Mouse (Mus musculus) forebrain, embryonic 11.5 days (tissue): ENCODE results near the gene Cobll1. TPM values are rescaled to one million over a fixed set of nuclear protein-coding genes. Genes with fewer than 3 reads are reported as not detected.

ENCODE experiments used
- ATAC-seq: fragments of 200-750 bp; cut with Nextera tagmentation; replicated peaks from 2 replicates; pipeline ENCODE4 v1.8.0; 2017; ENCODE audit warnings: moderate TSS enrichment; ENCODE audit not compliant: low FRiP score
- DNase-seq: peaks from one replicate; pipeline ENCODE4 v3.0.0-alpha.2; 2017; ENCODE audit warnings: low spot score
- H3K27ac ChIP-seq: fragments of 300-500 bp; sonication (generic); 2 replicates; pipeline ENCODE4 v1.5.1; 2014; ENCODE audit warnings: low read depth, low read length
- H3K27me3 ChIP-seq: fragments of 300-500 bp; sonication (generic); 2 replicates; pipeline ENCODE4 v1.6.1; 2014; ENCODE audit warnings: mild to moderate bottlenecking, low read length, mixed read lengths; ENCODE audit not compliant: control insufficient read depth, insufficient read depth
- H3K36me3 ChIP-seq: fragments of 300-500 bp; sonication (generic); 2 replicates; pipeline ENCODE4 v1.6.1; 2014; ENCODE audit warnings: mild to moderate bottlenecking, low read length, moderate library complexity, mixed read lengths; ENCODE audit not compliant: control insufficient read depth, insufficient read depth
- H3K4me1 ChIP-seq: fragments of 300-500 bp; sonication (generic); replicated peaks from 2 replicates; pipeline ENCODE4 v1.6.1; 2014; ENCODE audit warnings: low read length, mixed read lengths; ENCODE audit not compliant: control insufficient read depth, insufficient read depth
- H3K4me2 ChIP-seq: fragments of 300-500 bp; sonication (generic); 2 replicates; pipeline ENCODE4 v1.6.1; 2014; ENCODE audit warnings: low read depth, mild to moderate bottlenecking, low read length, moderate library complexity, mixed read lengths; ENCODE audit not compliant: severe bottlenecking
- H3K4me3 ChIP-seq: fragments of 300-500 bp; sonication (generic); 2 replicates; pipeline ENCODE4 v1.5.1; 2014; ENCODE audit warnings: low read depth, low read length
- H3K9ac ChIP-seq: fragments of 300-500 bp; sonication (generic); 2 replicates; pipeline ENCODE4 v1.6.1; 2014; ENCODE audit warnings: low read length
- H3K9me3 ChIP-seq: fragments of 300-500 bp; sonication (generic); 2 replicates; pipeline ENCODE4 v1.6.1; 2016; ENCODE audit warnings: low read length, mixed read lengths; ENCODE audit not compliant: control insufficient read depth
- WGBS: fragments of 180-500 bp; shearing (Covaris S2); extraction: QIAGEN DNeasy Blood & Tissue Kit; methylation state at CpG from one replicate; pipeline ENCODE4 v1.1.7; 2014; 5-methylcytosine and 5-hydroxymethylcytosine counted together
- polyA plus RNA-seq: library from polyadenylated mRNA; unstranded; fragments of >200 nt; fragmentation: Nextera tagmentation; extraction: Ambion mirVana; gene quantifications from 2 replicates; pipeline ENCODE4 v1.2.1, GENCODE M21; 2014

Gene Cobll1
- polyA plus RNA-seq, 1 experiment from 2014 or later = 4.8 TPM

- DNase-seq = no peak
- whole genome bisulfite sequencing = 90% methylated on average over 1 of the region's 1 CpGs
- H3K4me1 ChIP-seq = no peaks in the 10 kb centered on the region
- no peaks in the 10 kb centered on the region for H3K27me3 ChIP-seq
- H3K36me3 ChIP-seq = no peaks in the 10 kb centered on the region
- H3K4me3 ChIP-seq = no peak overlapping the region
- H3K9ac ChIP-seq = no peak overlapping the region
- ATAC-seq = no peak
- no peaks in the 10 kb centered on the region for H3K9me3 ChIP-seq
- no peak overlapping the region for H3K27ac ChIP-seq
- H3K4me2 ChIP-seq = no peak overlapping the region
Observed at GRCm38 (mm10) chr2:65100001-65100400, 139.2 kb downstream of the Cobll1 start.

DNA sequence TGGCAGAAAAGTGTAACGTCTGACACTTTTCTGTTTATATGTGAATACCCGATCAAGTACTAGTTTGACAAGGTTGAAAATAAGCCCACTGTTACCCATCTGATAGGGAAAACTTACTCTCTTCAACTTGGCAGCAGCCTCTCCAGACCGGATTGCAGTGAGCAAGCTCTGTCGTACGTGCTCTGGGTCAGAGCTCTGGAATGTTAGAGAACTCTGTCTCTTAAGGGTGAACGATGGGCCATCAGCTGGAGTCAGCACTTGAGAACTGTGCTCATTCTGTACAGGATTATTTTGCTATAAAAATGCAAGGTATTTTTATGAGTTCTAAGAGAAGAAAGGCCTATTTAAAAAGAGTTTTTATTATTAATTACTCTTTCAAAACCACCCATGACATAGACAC lies 143.6 kb downstream of the Cobll1 start:
- H3K4me1 ChIP-seq = no peaks in the 10 kb centered on the region
- H3K4me2 ChIP-seq = no peak overlapping the region
- 89% methylated on average over 6 of the region's 6 CpGs for WGBS
- no peaks in the 10 kb centered on the region for H3K36me3 ChIP-seq
- no peak overlapping the region for H3K27ac ChIP-seq
- no peak overlapping the region for H3K9ac ChIP-seq
- H3K9me3 ChIP-seq = no peaks in the 10 kb centered on the region
- H3K4me3 ChIP-seq = no peak overlapping the region
- no peaks in the 10 kb centered on the region for H3K27me3 ChIP-seq
- ATAC-seq (no peak), DNase-seq (no peak)

- no peak overlapping the region for H3K4me3 ChIP-seq
- no peaks in the 10 kb centered on the region for H3K4me1 ChIP-seq
- H3K9me3 ChIP-seq = no peaks in the 10 kb centered on the region
- H3K27ac ChIP-seq = no peak overlapping the region
- H3K9ac ChIP-seq = no peak overlapping the region
- DNase-seq = no peak
- WGBS = 91% methylated on average over 2 of the region's 2 CpGs
- no peaks in the 10 kb centered on the region for H3K27me3 ChIP-seq
- ATAC-seq = no peak
- H3K36me3 ChIP-seq = no peaks in the 10 kb centered on the region
- no peak overlapping the region for H3K4me2 ChIP-seq
Observed at GRCm38 (mm10) chr2:65093990-65094389, 145.2 kb downstream of the Cobll1 start.

GRCm38 (mm10) chr2:65090986-65091385 lies 148.2 kb downstream of the Cobll1 start:
- H3K4me1 ChIP-seq = no peaks in the 10 kb centered on the region
- 86% methylated on average over 2 of the region's 2 CpGs for WGBS
- H3K36me3 ChIP-seq = no peaks in the 10 kb centered on the region
- H3K9me3 ChIP-seq = no peaks in the 10 kb centered on the region
- H3K4me2 ChIP-seq = no peak overlapping the region
- H3K4me3 ChIP-seq = no peak overlapping the region
- H3K27me3 ChIP-seq = no peaks in the 10 kb centered on the region
- DNase-seq = no peak
- no peak overlapping the region for H3K9ac ChIP-seq
- H3K27ac ChIP-seq = no peak overlapping the region
- no peak for ATAC-seq

DNA sequence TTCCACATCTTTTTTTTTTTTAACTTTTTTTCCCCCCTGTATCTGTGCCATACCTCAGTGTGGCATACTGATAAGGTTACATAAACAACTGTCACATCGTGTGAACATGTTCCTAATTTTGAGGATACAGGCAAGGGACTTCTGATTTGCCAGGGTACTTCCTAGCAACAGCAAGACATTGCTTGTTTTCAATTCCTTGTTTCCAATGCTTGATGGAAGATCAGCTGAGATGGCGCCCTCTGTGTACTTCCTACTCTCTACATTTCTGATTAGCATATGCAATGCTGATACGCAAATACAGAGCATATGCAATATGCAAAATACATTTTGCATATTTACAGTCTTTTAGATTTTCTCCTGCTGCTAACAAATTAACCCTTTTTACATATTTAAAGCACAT lies 152.0 kb downstream of the Cobll1 start:
- ATAC-seq (no peak), DNase-seq (no peak)

DNA sequence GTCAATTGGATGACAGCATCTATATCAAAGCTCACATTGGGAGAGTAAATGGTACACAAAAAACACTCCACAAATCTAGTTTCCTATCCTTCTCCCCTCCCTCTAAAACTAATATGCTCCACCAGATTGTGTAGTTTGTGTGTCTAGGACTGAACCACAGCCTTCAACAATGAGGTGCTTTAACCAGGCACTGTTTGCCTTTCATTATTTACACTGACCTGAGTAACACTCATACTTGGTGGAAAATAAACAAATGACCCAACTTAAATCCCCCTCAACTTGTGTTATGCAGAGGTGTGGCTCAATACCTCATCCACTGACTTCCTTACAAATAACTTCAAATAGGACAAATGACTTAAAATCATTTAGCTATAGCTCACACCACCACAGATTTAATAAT lies 155.8 kb downstream of the Cobll1 start:
- no peak overlapping the region for H3K9ac ChIP-seq
- H3K27me3 ChIP-seq = no peaks in the 10 kb centered on the region
- no peak for DNase-seq
- H3K4me3 ChIP-seq = no peak overlapping the region
- H3K4me2 ChIP-seq = no peak overlapping the region
- H3K27ac ChIP-seq = no peak overlapping the region
- no peaks in the 10 kb centered on the region for H3K9me3 ChIP-seq
- H3K36me3 ChIP-seq = no peaks in the 10 kb centered on the region
- H3K4me1 ChIP-seq = no peaks in the 10 kb centered on the region
- no peak for ATAC-seq

More for the DNA sequence above, 152.0 kb downstream of the Cobll1 start:
- H3K9ac ChIP-seq = no peak overlapping the region
- no peaks in the 10 kb centered on the region for H3K9me3 ChIP-seq
- H3K27me3 ChIP-seq = no peaks in the 10 kb centered on the region
- WGBS = 82% methylated on average over 3 of the region's 3 CpGs
- H3K4me1 ChIP-seq = no peaks in the 10 kb centered on the region
- no peak overlapping the region for H3K4me2 ChIP-seq
- H3K27ac ChIP-seq = no peak overlapping the region
- H3K36me3 ChIP-seq = no peaks in the 10 kb centered on the region
- no peak overlapping the region for H3K4me3 ChIP-seq

- Histone ChIP-seq H3K9ac (no peak overlapping the region), H3K36me3 (no peaks in the 10 kb centered on the region), H3K4me1 (no peaks in the 10 kb centered on the region), H3K27me3 (no peaks in the 10 kb centered on the region), H3K9me3 (no peaks in the 10 kb centered on the region), H3K4me2 (no peak overlapping the region), H3K4me3 (no peak overlapping the region), H3K27ac (no peak overlapping the region)
- WGBS = 75% methylated on average over 3 of the region's 3 CpGs
- ATAC-seq (no peak), DNase-seq (no peak)
Observed at GRCm38 (mm10) chr2:65077544-65077943, 161.7 kb downstream of the Cobll1 start.

- DNase-seq (no peak), ATAC-seq (no peak)
- 95% methylated on average over 5 of the region's 5 CpGs for WGBS
- no peak overlapping the region for H3K4me2 ChIP-seq
- H3K27ac ChIP-seq = no peak overlapping the region
- no peak overlapping the region for H3K9ac ChIP-seq
- no peaks in the 10 kb centered on the region for H3K4me1 ChIP-seq
- no peaks in the 10 kb centered on the region for H3K9me3 ChIP-seq
- no peak overlapping the region for H3K4me3 ChIP-seq
- H3K36me3 ChIP-seq = no peaks in the 10 kb centered on the region
- H3K27me3 ChIP-seq = no peaks in the 10 kb centered on the region
Observed at GRCm38 (mm10) chr2:65075840-65076239, 163.4 kb downstream of the Cobll1 start.

- WGBS = 81% methylated on average over 4 of the region's 4 CpGs
Observed at GRCm38 (mm10) chr2:65075431-65075830, 163.8 kb downstream of the Cobll1 start.

More at GRCm38 (mm10) chr2:65075431-65075830, 163.8 kb downstream of the Cobll1 start:
- Histone ChIP-seq H3K9me3 (no peaks in the 10 kb centered on the region), H3K36me3 (no peaks in the 10 kb centered on the region), H3K9ac (no peak overlapping the region), H3K4me2 (no peak overlapping the region), H3K27me3 (no peaks in the 10 kb centered on the region), H3K4me1 (no peaks in the 10 kb centered on the region), H3K4me3 (no peak overlapping the region), H3K27ac (no peak overlapping the region)
- no peak for DNase-seq
- ATAC-seq = no peak
